ENCODE assay signal across 22 mouse cellular contexts in genomic region chr5:9028266-9028841, GRCm38 (mm10). TPM values are rescaled to one million over a fixed set of nuclear protein-coding genes. Genes with fewer than 3 reads are reported as not detected.
A peak's percentile ranks its signal among the peaks of the same experiment; 100 is the strongest.
DNase-seq lines count a peak whose midpoint lies in the region; ATAC-seq and TF ChIP-seq lines count a peak whose summit lies in the region.
"Had no signal": no experiment of that assay in that cellular context is flagged by ENCODE, and none has a peak within 500 bp of the region (broad histone marks: within the 10 kb centered on the region; RNA-seq: fewer than 3 reads in every experiment).

No protein-coding gene starts in this region.

- peak; percentile 20; the same call in 1 of the 2 replicates for TF ChIP-seq EP300 in liver, postnatal 0 days (IDR thresholded peaks at IDR 0.05; ENCODE audit: low read depth)
- TF ChIP-seq EP300 in stomach, postnatal 0 days (optimal IDR thresholded peaks at IDR 0.05) = no peak

- no peaks in the 10 kb centered on the region for H3K36me3 ChIP-seq in liver, postnatal 0 days (replicated peaks; ENCODE audit: insufficient read depth, low read length)
- no peaks in the 10 kb centered on the region for H3K36me3 ChIP-seq in intestine, embryonic 15.5 days
- no peaks in the 10 kb centered on the region for H3K36me3 ChIP-seq in stomach, postnatal 0 days (ENCODE audit: control insufficient read depth, insufficient read depth, low read length)
- H3K36me3 ChIP-seq: embryonic facial prominence, embryonic 15.5 days; heart, embryonic 13.5 days; hindbrain, embryonic 13.5 days; limb, embryonic 10.5 days; liver, embryonic 13.5 days; lung, embryonic 15.5 days; neural tube, embryonic 15.5 days had no signal

- H3K27ac ChIP-seq in liver, postnatal 0 days (ENCODE audit: low read depth) = peak overlapping the region; percentile 76
- H3K27ac ChIP-seq in intestine, embryonic 15.5 days = no peak overlapping the region
- no peak overlapping the region for H3K27ac ChIP-seq in stomach, postnatal 0 days (replicated peaks)
- H3K27ac ChIP-seq: embryonic facial prominence, embryonic 15.5 days; heart, embryonic 13.5 days; hindbrain, embryonic 13.5 days; kidney, postnatal 0 days; limb, embryonic 10.5 days; liver, embryonic 13.5 days; lung, embryonic 15.5 days; neural tube, embryonic 15.5 days had no signal

- no peaks in the 10 kb centered on the region for H3K9me3 ChIP-seq in liver, postnatal 0 days (ENCODE audit: low read length)
- H3K9me3 ChIP-seq in intestine, embryonic 15.5 days = no peaks in the 10 kb centered on the region
- H3K9me3 ChIP-seq in stomach, postnatal 0 days (ENCODE audit: control insufficient read depth, low read length) = no peaks in the 10 kb centered on the region
- H3K9me3 ChIP-seq: embryonic facial prominence, embryonic 15.5 days; heart, embryonic 13.5 days; hindbrain, embryonic 13.5 days; limb, embryonic 10.5 days; liver, embryonic 13.5 days; lung, embryonic 15.5 days; neural tube, embryonic 15.5 days had no signal

- 45% methylated on average over 1 of the region's 1 CpGs for WGBS in liver, postnatal 0 days (ENCODE audit: insufficient replicate concordance)
- 44% methylated on average over 1 of the region's 1 CpGs for WGBS in intestine, embryonic 15.5 days
- 54% methylated on average over 1 of the region's 1 CpGs for WGBS in stomach, postnatal 0 days

- peak; percentile 4 to 7 for DNase-seq in heart, postnatal 10 days
- DNase-seq in heart, adult 9 months (ENCODE audit: low spot score in 2 of 2) = no peak
- DNase-seq in liver, postnatal 0 days = no peak
- DNase-seq in liver = no peak
- DNase-seq in stomach, postnatal 0 days (ENCODE audit: low spot score) = peak; percentile 55
- no peak for DNase-seq in cerebellum, postnatal 4 days (ENCODE audit: low spot score in 2 of 2)
- DNase-seq: cerebellum, adult 2 months; forebrain, postnatal 0 days; gastrocnemius, postnatal 25 days; liver, embryonic 13.5 days; right cerebral cortex, adult 18-20 months; right cerebral cortex, postnatal 4 days had no signal

- H3K4me3 ChIP-seq in liver, postnatal 0 days (ENCODE audit: low read depth, low read length) = no peak overlapping the region
- H3K4me3 ChIP-seq in intestine, embryonic 15.5 days (replicated peaks) = no peak overlapping the region
- no peak overlapping the region for H3K4me3 ChIP-seq in stomach, postnatal 0 days (ENCODE audit: low read depth, low read length)
- H3K4me3 ChIP-seq: embryonic facial prominence, embryonic 15.5 days; heart, embryonic 13.5 days; hindbrain, embryonic 13.5 days; limb, embryonic 10.5 days; liver, embryonic 13.5 days; lung, embryonic 15.5 days; neural tube, embryonic 15.5 days had no signal

- peak; percentile 87 for ATAC-seq in liver, postnatal 0 days
- ATAC-seq in intestine, embryonic 15.5 days = peak; percentile 98
- ATAC-seq in stomach, postnatal 0 days (ENCODE audit: low FRiP score, low TSS enrichment) = peak; percentile 99
- ATAC-seq: CD4-positive, CD25-positive, alpha-beta regulatory T cell, adult 4 months; forebrain, postnatal 0 days had no signal

- H3K27me3 ChIP-seq in liver, postnatal 0 days (ENCODE audit: insufficient read depth, low read length) = no peaks in the 10 kb centered on the region
- no peaks in the 10 kb centered on the region for H3K27me3 ChIP-seq in intestine, embryonic 15.5 days (replicated peaks)
- no peaks in the 10 kb centered on the region for H3K27me3 ChIP-seq in stomach, postnatal 0 days (ENCODE audit: control insufficient read depth, insufficient read depth, low read length)
- H3K27me3 ChIP-seq: embryonic facial prominence, embryonic 15.5 days; heart, embryonic 13.5 days; hindbrain, embryonic 13.5 days; liver, embryonic 13.5 days; lung, embryonic 15.5 days; neural tube, embryonic 15.5 days had no signal

- intact Hi-C loops in heart, postnatal 10 days (cut with DNase I) = no loop called here

- no peaks in the 10 kb centered on the region for H3K4me1 ChIP-seq in liver, postnatal 0 days (ENCODE audit: insufficient read depth)
- no peaks in the 10 kb centered on the region for H3K4me1 ChIP-seq in intestine, embryonic 15.5 days (replicated peaks)
- no peaks in the 10 kb centered on the region for H3K4me1 ChIP-seq in stomach, postnatal 0 days (replicated peaks; ENCODE audit: control insufficient read depth, insufficient read depth)
- H3K4me1 ChIP-seq: embryonic facial prominence, embryonic 15.5 days; heart, embryonic 13.5 days; hindbrain, embryonic 13.5 days; limb, embryonic 10.5 days; liver, embryonic 13.5 days; lung, embryonic 15.5 days; neural tube, embryonic 15.5 days had no signal

- no peak overlapping the region for H3K9ac ChIP-seq in liver, postnatal 0 days (replicated peaks)
- H3K9ac ChIP-seq in intestine, embryonic 15.5 days = no peak overlapping the region
- no peak overlapping the region for H3K9ac ChIP-seq in stomach, postnatal 0 days (ENCODE audit: low read length)
- H3K9ac ChIP-seq: embryonic facial prominence, embryonic 15.5 days; forebrain, postnatal 0 days; heart, embryonic 13.5 days; hindbrain, embryonic 13.5 days; liver, embryonic 13.5 days; lung, embryonic 15.5 days; neural tube, embryonic 15.5 days had no signal

- H3K4me2 ChIP-seq in liver, postnatal 0 days (ENCODE audit: low read depth, low read length) = no peak overlapping the region
- H3K4me2 ChIP-seq in intestine, embryonic 15.5 days (replicated peaks) = no peak overlapping the region
- H3K4me2 ChIP-seq in stomach, postnatal 0 days (replicated peaks; ENCODE audit: low read depth) = no peak overlapping the region
- H3K4me2 ChIP-seq: embryonic facial prominence, embryonic 15.5 days; heart, embryonic 13.5 days; hindbrain, embryonic 13.5 days; liver, embryonic 13.5 days; lung, embryonic 15.5 days; midbrain, embryonic 11.5 days; neural tube, embryonic 15.5 days had no signal

- no peak for TF ChIP-seq CTCF in liver, postnatal 0 days (IDR thresholded peaks at IDR 0.05; ENCODE audit: low read depth)
- TF ChIP-seq CTCF in stomach, postnatal 0 days (IDR thresholded peaks at IDR 0.05; ENCODE audit: low read depth) = no peak

RNA-seq across cellular contexts. Expression of gene Crot, which starts 31.2 kb away (rescaled TPM):
- total RNA-seq in heart, postnatal 10 days (2021) = 10 to 100 TPM; 22.9 to 27.0 TPM
- 255 and 267 TPM in 2 replicates for polyA plus RNA-seq in liver, postnatal 0 days (2015; fragmentation: Nextera tagmentation; extraction: Ambion mirVana)
- 51.6 and 55.3 TPM in 2 replicates for polyA plus RNA-seq in intestine, embryonic 15.5 days (2015; fragmentation: Nextera tagmentation; extraction: Ambion mirVana)
- polyA plus RNA-seq in stomach, postnatal 0 days (2015; fragmentation: Nextera tagmentation; extraction: Ambion mirVana) = 95.4 and 99.6 TPM in 2 replicates

Comparison
In these comparisons a context has a peak if more than half of its experiments do, and no peak if none do; other contexts are left out.
1. DNase-seq: peak in heart, postnatal 10 days (2 of 2) and stomach, postnatal 0 days (single experiment); none in heart, adult 9 months (0 of 2), liver, postnatal 0 days (single experiment), liver (single experiment) and cerebellum, postnatal 4 days (0 of 2).
2. Peak in every context shown above with its lines, with median percentiles within 50 percentile points of each other: ATAC-seq.